Mouse (Mus musculus) liver, embryonic 13.5 days (tissue): ENCODE data around the gene Syn3. TPM values are rescaled to one million over a fixed set of nuclear protein-coding genes. Genes with fewer than 3 reads are reported as not detected.
A peak's percentile ranks its signal among the peaks of the same experiment; 100 is the strongest.

Experiments used
- ATAC-seq: fragments of 200-750 bp; cut with Nextera tagmentation; 2 replicates; pipeline ENCODE4 v1.8.0; 2017; ENCODE audit warnings: low read depth, mild to moderate bottlenecking, moderate number of reproducible peaks, moderate library complexity
- DNase-seq: peaks from one replicate; pipeline ENCODE4 v3.0.0; 2022
- H3K27ac ChIP-seq: fragments of 300-500 bp; sonication (generic); 2 replicates; pipeline ENCODE4 v1.5.1; 2015; ENCODE audit warnings: moderate library complexity, mild to moderate bottlenecking, inconsistent platforms
- H3K27me3 ChIP-seq: fragments of 300-500 bp; sonication (generic); 2 replicates; pipeline ENCODE4 v1.6.1; 2015; ENCODE audit warnings: mild to moderate bottlenecking, inconsistent platforms
- H3K36me3 ChIP-seq: fragments of 300-500 bp; sonication (generic); 2 replicates; pipeline ENCODE4 v1.6.1; 2015; ENCODE audit warnings: mild to moderate bottlenecking, inconsistent platforms
- H3K4me1 ChIP-seq: fragments of 300-500 bp; sonication (generic); replicated peaks from 2 replicates; pipeline ENCODE4 v1.6.1; 2015; ENCODE audit warnings: inconsistent platforms
- H3K4me2 ChIP-seq: fragments of 300-500 bp; sonication (generic); 2 replicates; pipeline ENCODE4 v1.6.1; 2015; ENCODE audit warnings: inconsistent platforms, mild to moderate bottlenecking, moderate library complexity
- H3K4me3 ChIP-seq: fragments of 300-500 bp; sonication (generic); replicated peaks from 2 replicates; pipeline ENCODE4 v1.5.1; 2015; ENCODE audit warnings: mild to moderate bottlenecking, inconsistent platforms
- H3K9ac ChIP-seq: fragments of 300-500 bp; sonication (generic); 2 replicates; pipeline ENCODE4 v1.6.1; 2015; ENCODE audit warnings: mild to moderate bottlenecking, inconsistent platforms
- H3K9me3 ChIP-seq: fragments of 300-500 bp; sonication (generic); replicated peaks from 2 replicates; pipeline ENCODE4 v1.6.1; 2016; ENCODE audit warnings: inconsistent platforms
- WGBS: fragments of 180-500 bp; shearing (Covaris S2); methylation state at CpG from one replicate; pipeline ENCODE4 v1.1.7; 2015; ENCODE audit not compliant: insufficient replicate concordance; 5-methylcytosine and 5-hydroxymethylcytosine counted together
- polyA plus RNA-seq: library from polyadenylated mRNA; unstranded; fragments of >200 nt; fragmentation: Nextera tagmentation; extraction: Ambion mirVana; gene quantifications from 2 replicates; pipeline ENCODE4 v1.2.1, GENCODE M21; 2015

Gene Syn3
- polyA plus RNA-seq, 1 experiment from 2014 or later: 0.14 TPM

- Histone ChIP-seq H3K4me2 (peak overlapping the region; percentile 63), H3K4me1 (peaks cover 65% of the 10 kb centered on the region), H3K27me3 (no peaks in the 10 kb centered on the region), H3K27ac (peak overlapping the region; percentile 98), H3K9me3 (no peaks in the 10 kb centered on the region), H3K4me3 (peak overlapping the region; percentile 33), H3K9ac (peak overlapping the region; percentile 58), H3K36me3 (peaks cover 48% of the 10 kb centered on the region)
- ATAC-seq: peak; percentile 29
- 34% methylated on average over 2 of the region's 2 CpGs for WGBS
- peak; percentile 36 for DNase-seq
These were observed 472.8 kb downstream of the Syn3 start for GRCm38 (mm10) chr10:86025906-86026305.

- no peaks in the 10 kb centered on the region for H3K27me3 ChIP-seq
- H3K9me3 ChIP-seq: no peaks in the 10 kb centered on the region
- peaks cover 22% of the 10 kb centered on the region for H3K36me3 ChIP-seq
- H3K27ac ChIP-seq: peak overlapping the region; percentile 98
- DNase-seq (no peak), ATAC-seq (no peak)
- peak overlapping the region; percentile 78 for H3K4me2 ChIP-seq
- H3K4me1 ChIP-seq: peaks cover 56% of the 10 kb centered on the region
- peak overlapping the region; percentile 88 for H3K4me3 ChIP-seq
- H3K9ac ChIP-seq: peak overlapping the region; percentile 94
These were observed 475.5 kb downstream of the Syn3 start for GRCm38 (mm10) chr10:86023149-86023548.

GRCm38 (mm10) chr10:86022474-86022816, 476.3 kb downstream of the Syn3 start:
- Histone ChIP-seq H3K4me3 (peak overlapping the region; percentile 88), H3K4me2 (peak overlapping the region; percentile 78), H3K27me3 (no peaks in the 10 kb centered on the region), H3K9ac (peak overlapping the region; percentile 94), H3K27ac (peak overlapping the region; percentile 98), H3K9me3 (no peaks in the 10 kb centered on the region), H3K4me1 (peaks cover 49% of the 10 kb centered on the region), H3K36me3 (peaks cover 17% of the 10 kb centered on the region)
- DNase-seq (no peak), ATAC-seq (peak; percentile 7; the same call in 1 of the 2 replicates)
- under 1% methylated on average over 6 of the region's 6 CpGs for WGBS

GRCm38 (mm10) chr10:86021749-86022473, 476.8 kb downstream of the Syn3 start, which contains the start of gene Fbxo7:
Fbxo7 (plus strand) TSS chr10:86021972.
- no peaks in the 10 kb centered on the region for H3K27me3 ChIP-seq
- DNase-seq (peak; percentile 82), ATAC-seq (peak; percentile 80)
- peak within 1 kb of the TSS; percentile 88 for H3K4me3 ChIP-seq
- WGBS: under 1% methylated on average over 82 of the region's 82 CpGs
- H3K27ac ChIP-seq: peak within 1 kb of the TSS; percentile 98
- no peaks in the 10 kb centered on the region for H3K9me3 ChIP-seq
- peak within 1 kb of the TSS; percentile 94 for H3K9ac ChIP-seq
- peaks cover 43% of the 10 kb centered on the region for H3K4me1 ChIP-seq
- peak within 1 kb of the TSS; percentile 78 for H3K4me2 ChIP-seq
- H3K36me3 ChIP-seq: peaks cover 13% of the 10 kb centered on the region

GRCm38 (mm10) chr10:86021408-86021748, 477.3 kb downstream of the Syn3 start:
- peak overlapping the region; percentile 94 for H3K9ac ChIP-seq
- H3K36me3 ChIP-seq: peaks cover 11% of the 10 kb centered on the region
- H3K27ac ChIP-seq: peak overlapping the region; percentile 98; the same call in 1 of the 2 replicates
- ATAC-seq (peak; percentile 4), DNase-seq (no peak)
- peak overlapping the region; percentile 49 for H3K4me2 ChIP-seq
- peak overlapping the region; percentile 88 for H3K4me3 ChIP-seq
- under 1% methylated on average over 3 of the region's 3 CpGs for WGBS
- no peaks in the 10 kb centered on the region for H3K27me3 ChIP-seq
- H3K4me1 ChIP-seq: peaks cover 41% of the 10 kb centered on the region
- no peaks in the 10 kb centered on the region for H3K9me3 ChIP-seq

- no peak overlapping the region for H3K9ac ChIP-seq
- H3K27me3 ChIP-seq: no peaks in the 10 kb centered on the region
- H3K9me3 ChIP-seq: no peaks in the 10 kb centered on the region
- no peaks in the 10 kb centered on the region for H3K36me3 ChIP-seq
- H3K4me2 ChIP-seq: no peak overlapping the region
- WGBS: 26% methylated on average over 5 of the region's 5 CpGs
- H3K4me1 ChIP-seq: peaks cover 18% of the 10 kb centered on the region
- no peak overlapping the region for H3K27ac ChIP-seq
- ATAC-seq (no peak), DNase-seq (no peak)
- H3K4me3 ChIP-seq: no peak overlapping the region
These were observed 479.9 kb downstream of the Syn3 start for GRCm38 (mm10) chr10:86018813-86019212.

GRCm38 (mm10) chr10:86017781-86018180, 480.9 kb downstream of the Syn3 start:
- Histone ChIP-seq H3K4me3 (no peak overlapping the region), H3K27ac (no peak overlapping the region), H3K9me3 (no peaks in the 10 kb centered on the region), H3K36me3 (no peaks in the 10 kb centered on the region), H3K27me3 (no peaks in the 10 kb centered on the region), H3K4me2 (no peak overlapping the region), H3K4me1 (peaks cover 10% of the 10 kb centered on the region), H3K9ac (no peak overlapping the region)
- WGBS: 84% methylated on average over 7 of the region's 7 CpGs
- DNase-seq (no peak), ATAC-seq (no peak)

- no peak within 1 kb of the TSS for H3K9ac ChIP-seq
These were observed 486.9 kb downstream of the Syn3 start, which contains the start of gene Bpifc for GRCm38 (mm10) chr10:86011781-86012180. Bpifc (minus strand) TSS chr10:86011895.

GRCm38 (mm10) chr10:86011172-86011571, 487.5 kb downstream of the Syn3 start:
- no peak for DNase-seq
- H3K4me1 ChIP-seq: no peaks in the 10 kb centered on the region
- WGBS: 28% methylated on average over 2 of the region's 2 CpGs
- no peak overlapping the region for H3K27ac ChIP-seq
- H3K27me3 ChIP-seq: 0 out of 2 replicates have a peak, but pooled peaks cover 3% of the 10 kb centered on the region
- ATAC-seq: no peak
- no peak overlapping the region for H3K9ac ChIP-seq
- H3K4me2 ChIP-seq: no peak overlapping the region
- H3K4me3 ChIP-seq: no peak overlapping the region
- no peaks in the 10 kb centered on the region for H3K36me3 ChIP-seq
- no peaks in the 10 kb centered on the region for H3K9me3 ChIP-seq

More at GRCm38 (mm10) chr10:86011781-86012180, 486.9 kb downstream of the Syn3 start, which contains the start of gene Bpifc:
- Histone ChIP-seq H3K9me3 (no peaks in the 10 kb centered on the region), H3K27me3 (0 out of 2 replicates have a peak, but pooled peaks cover 3% of the 10 kb centered on the region), H3K36me3 (no peaks in the 10 kb centered on the region), H3K4me1 (no peaks in the 10 kb centered on the region), H3K27ac (no peak within 1 kb of the TSS), H3K4me3 (no peak within 1 kb of the TSS), H3K4me2 (no peak within 1 kb of the TSS)
- ATAC-seq (no peak), DNase-seq (no peak)
- WGBS: 82% methylated on average over 2 of the region's 2 CpGs

- H3K4me3 ChIP-seq: no peak overlapping the region
- no peak for ATAC-seq
- no peak for DNase-seq
- WGBS: 22% methylated on average over 6 of the region's 6 CpGs
- H3K4me2 ChIP-seq: no peak overlapping the region
- no peak overlapping the region for H3K9ac ChIP-seq
- H3K27me3 ChIP-seq: 0 out of 2 replicates have a peak, but pooled peaks cover 3% of the 10 kb centered on the region
- H3K36me3 ChIP-seq: no peaks in the 10 kb centered on the region
- no peaks in the 10 kb centered on the region for H3K4me1 ChIP-seq
- H3K27ac ChIP-seq: no peak overlapping the region
- no peaks in the 10 kb centered on the region for H3K9me3 ChIP-seq
These were observed 488.1 kb downstream of the Syn3 start for GRCm38 (mm10) chr10:86010636-86011035.

- DNase-seq (no peak), ATAC-seq (no peak)
- no peak overlapping the region for H3K27ac ChIP-seq
- H3K27me3 ChIP-seq: 0 out of 2 replicates have a peak, but pooled peaks cover 3% of the 10 kb centered on the region
- H3K36me3 ChIP-seq: no peaks in the 10 kb centered on the region
- no peak overlapping the region for H3K4me3 ChIP-seq
- no peak overlapping the region for H3K4me2 ChIP-seq
- H3K4me1 ChIP-seq: no peaks in the 10 kb centered on the region
- no peaks in the 10 kb centered on the region for H3K9me3 ChIP-seq
- WGBS: 68% methylated on average over 2 of the region's 2 CpGs
- no peak overlapping the region for H3K9ac ChIP-seq
These were observed 489.0 kb downstream of the Syn3 start for GRCm38 (mm10) chr10:86009688-86010087.

- H3K27ac ChIP-seq: no peak overlapping the region
- no peaks in the 10 kb centered on the region for H3K9me3 ChIP-seq
- DNase-seq (no peak), ATAC-seq (no peak)
- 0 out of 2 replicates have a peak, but pooled peaks cover 3% of the 10 kb centered on the region for H3K27me3 ChIP-seq
- H3K4me1 ChIP-seq: no peaks in the 10 kb centered on the region
- H3K36me3 ChIP-seq: no peaks in the 10 kb centered on the region
- H3K4me2 ChIP-seq: no peak overlapping the region
- no peak overlapping the region for H3K4me3 ChIP-seq
- 54% methylated on average over 5 of the region's 5 CpGs for WGBS
- H3K9ac ChIP-seq: no peak overlapping the region
These were observed 492.2 kb downstream of the Syn3 start for GRCm38 (mm10) chr10:86006455-86006854.
